Mouse (Mus musculus) MEL (cell line): ENCODE results near the gene Rnf217. TPM values are rescaled to one million over a fixed set of nuclear protein-coding genes. Genes with fewer than 3 reads are reported as not detected.

Experiments
- DNase-seq: peaks from one replicate; pipeline ENCODE4 v3.0.0; 2011; ENCODE audit warnings: low read depth, low spot score
- H3K27ac ChIP-seq: 2 replicates; pipeline ENCODE4 v1.5.1; 2012; ENCODE audit warnings: low read depth, mild to moderate bottlenecking, control low read depth, low read length, moderate library complexity; ENCODE audit not compliant: control insufficient read depth
- H3K27me3 ChIP-seq, 2 experiments: fragments of 150-350 bp in 1 of 2; sonication (generic) in 1 of 2; 2 replicates each; pipeline ENCODE4 v1.6.1; 2012; ENCODE audit warnings: low read length in 2 of 2, mild to moderate bottlenecking in 2 of 2, improper control_type of control experiment in 1 of 2, moderate library complexity in 1 of 2; ENCODE audit not compliant: insufficient read depth in 2 of 2, control insufficient read depth in 1 of 2
- H3K36me3 ChIP-seq, 2 experiments: 2 replicates each; pipeline ENCODE4 v1.6.1; 2012 to 2014; ENCODE audit warnings: low read length in 2 of 2, improper control_type of control experiment in 1 of 2, inconsistent platforms in 1 of 2, mild to moderate bottlenecking in 1 of 2; ENCODE audit not compliant: insufficient read depth in 2 of 2, control insufficient read depth in 1 of 2
- H3K4me1 ChIP-seq, 2 experiments: fragments of 150-350 bp in 1 of 2; sonication (generic) in 1 of 2; 2 replicates each; pipeline ENCODE4 v1.6.1; 2012; ENCODE audit warnings: low read length in 2 of 2, improper control_type of control experiment in 1 of 2, mild to moderate bottlenecking in 1 of 2; ENCODE audit not compliant: insufficient read depth in 2 of 2, control insufficient read depth in 1 of 2
- H3K4me3 ChIP-seq, 2 experiments: fragments of 150-350 bp in 1 of 2; sonication (generic) in 1 of 2; 2 replicates each; pipeline ENCODE4 v1.5.1; 2012; ENCODE audit warnings: low read depth in 2 of 2, low read length in 2 of 2, mild to moderate bottlenecking in 2 of 2, moderate library complexity in 2 of 2, control low read depth in 1 of 2, improper control_type of control experiment in 1 of 2; ENCODE audit not compliant: control insufficient read depth in 1 of 2, insufficient read depth in 1 of 2
- H3K79me2 ChIP-seq: 2 replicates; pipeline ENCODE4 v1.6.1; 2012; ENCODE audit warnings: mild to moderate bottlenecking, low read length, moderate library complexity; ENCODE audit not compliant: control insufficient read depth, poor library complexity, insufficient read depth
- H3K9ac ChIP-seq: 2 replicates; pipeline ENCODE4 v1.6.1; 2012; ENCODE audit warnings: low read depth, mild to moderate bottlenecking, control low read depth, low read length, moderate library complexity; ENCODE audit not compliant: control insufficient read depth, poor library complexity, severe bottlenecking
- H3K9me3 ChIP-seq: fragments of 150-350 bp; sonication (generic); replicated peaks from 2 replicates; pipeline ENCODE4 v1.6.1; 2012; ENCODE audit warnings: mild to moderate bottlenecking, low read length, improper control_type of control experiment, moderate library complexity; ENCODE audit not compliant: insufficient read depth
- CTCF ChIP-seq, 3 experiments: IDR thresholded peaks in 2 of 3; conservative IDR thresholded peaks in 1 of 3; 2 replicates each; pipeline ENCODE4 v1.5.1; 2011 to 2012; ENCODE audit warnings: low read length in 3 of 3, low read depth in 2 of 3, mild to moderate bottlenecking in 2 of 3, improper control_type of control experiment in 1 of 3, inconsistent platforms in 1 of 3, mixed read lengths in 1 of 3, moderate library complexity in 1 of 3; ENCODE audit not compliant: control insufficient read depth in 1 of 3, insufficient read depth in 1 of 3, poor library complexity in 1 of 3, severe bottlenecking in 1 of 3
- E2F4 ChIP-seq: IDR thresholded peaks from 2 replicates; pipeline ENCODE4 v1.6.1; 2011; ENCODE audit warnings: low read depth, low read length, improper control_type of control experiment, borderline replicate concordance
- GABPA ChIP-seq: IDR thresholded peaks from 2 replicates; pipeline ENCODE4 v1.6.1; 2012; ENCODE audit warnings: low read depth, mild to moderate bottlenecking, inconsistent platforms, low read length, improper control_type of control experiment, moderate library complexity
- KAT2A ChIP-seq: conservative IDR thresholded peaks from 2 replicates; pipeline ENCODE4 v1.6.1; 2012; ENCODE audit warnings: low read depth, low read length, improper control_type of control experiment, inconsistent platforms
- MAFK ChIP-seq: IDR thresholded peaks from 2 replicates; pipeline ENCODE4 v1.6.1; 2011; ENCODE audit warnings: low read depth, mild to moderate bottlenecking, low read length, improper control_type of control experiment, borderline replicate concordance
- MAZ ChIP-seq: IDR thresholded peaks from 2 replicates; pipeline ENCODE4 v1.6.1; 2012; ENCODE audit warnings: low read depth, mild to moderate bottlenecking, inconsistent platforms, low read length, improper control_type of control experiment
- MEF2A ChIP-seq: IDR thresholded peaks from 2 replicates; pipeline ENCODE4 v1.6.1; 2014; ENCODE audit warnings: low read depth, mild to moderate bottlenecking, inconsistent platforms, low read length, improper control_type of control experiment; ENCODE audit not compliant: poor library complexity, insufficient replicate concordance, severe bottlenecking; ENCODE audit errors: extremely low read depth
- MXI1 ChIP-seq: IDR thresholded peaks from 2 replicates; pipeline ENCODE4 v1.6.1; 2011; ENCODE audit warnings: mild to moderate bottlenecking, low read depth, low read length, improper control_type of control experiment
- MYB ChIP-seq: IDR thresholded peaks from 2 replicates; pipeline ENCODE4 v1.6.1; 2011; ENCODE audit warnings: mild to moderate bottlenecking, low read depth, low read length, improper control_type of control experiment
- MYC ChIP-seq: IDR thresholded peaks from 2 replicates; pipeline ENCODE4 v1.6.1; 2011; ENCODE audit warnings: low read depth, mild to moderate bottlenecking, low read length, improper control_type of control experiment, moderate library complexity
- NELFE ChIP-seq: IDR thresholded peaks from 2 replicates; pipeline ENCODE4 v1.6.1; 2011; ENCODE audit warnings: low read depth, low read length, improper control_type of control experiment
- NRF1 ChIP-seq: IDR thresholded peaks from 2 replicates; pipeline ENCODE4 v1.6.1; 2014; ENCODE audit warnings: low read depth, mild to moderate bottlenecking, inconsistent platforms, low read length, improper control_type of control experiment, moderate library complexity; ENCODE audit not compliant: poor library complexity, insufficient read depth, severe bottlenecking
- POLR2AphosphoS2 ChIP-seq: IDR thresholded peaks from 2 replicates; pipeline ENCODE4 v1.6.1; 2011; ENCODE audit warnings: low read length, improper control_type of control experiment
- RAD21 ChIP-seq: IDR thresholded peaks from 2 replicates; pipeline ENCODE4 v1.6.1; 2011; ENCODE audit warnings: mild to moderate bottlenecking, low read depth, low read length, improper control_type of control experiment
- RCOR1 ChIP-seq: IDR thresholded peaks from 2 replicates; pipeline ENCODE4 v1.6.1; 2012; ENCODE audit warnings: low read depth, mild to moderate bottlenecking, inconsistent platforms, low read length, improper control_type of control experiment
- SIN3A ChIP-seq: IDR thresholded peaks from 2 replicates; pipeline ENCODE4 v1.6.1; 2012; ENCODE audit warnings: low read length, improper control_type of control experiment, inconsistent platforms
- TAL1 ChIP-seq: IDR thresholded peaks from 2 replicates; pipeline ENCODE4 v1.6.1; 2012; ENCODE audit warnings: mild to moderate bottlenecking, inconsistent platforms, low read length, moderate library complexity, mixed read lengths
- TBP ChIP-seq: IDR thresholded peaks from 2 replicates; pipeline ENCODE4 v1.8.0; 2011; ENCODE audit warnings: low read depth, low read length, improper control_type of control experiment
- ZKSCAN1 ChIP-seq: IDR thresholded peaks from 2 replicates; pipeline ENCODE4 v1.6.1; 2012; ENCODE audit warnings: low read depth, mild to moderate bottlenecking, inconsistent platforms, low read length, improper control_type of control experiment, moderate library complexity
- ZMIZ1 ChIP-seq: IDR thresholded peaks from 2 replicates; pipeline ENCODE4 v1.6.1; 2012; ENCODE audit warnings: low read depth, mild to moderate bottlenecking, inconsistent platforms, low read length, improper control_type of control experiment, moderate library complexity
- ZNF384 ChIP-seq: IDR thresholded peaks from 2 replicates; pipeline ENCODE4 v1.6.1; 2012; ENCODE audit warnings: low read depth, mild to moderate bottlenecking, inconsistent platforms, low read length, improper control_type of control experiment
- polyA plus RNA-seq, 2 experiments: library from polyadenylated mRNA; stranded (reverse) in 1 of 2; unstranded in 1 of 2; fragments of >175 nt in 1 of 2; fragments of >200 nt in 1 of 2; gene quantifications; 2 replicates each; pipeline versions ENCODE4 v1.2.1 to v1.2.4; 2012; ENCODE audit warnings: low replicate concordance in 2 of 2, low read depth in 1 of 2; ENCODE audit not compliant: insufficient read length in 2 of 2, insufficient read depth in 1 of 2, missing spikeins in 1 of 2
- total RNA-seq: library from RNA; depleted of rRNA; stranded (reverse); fragments of 300-350 nt; gene quantifications from 2 replicates; pipeline ENCODE4 v1.2.3, GENCODE M21; 2012

Rnf217 gene
- total and polyA plus RNA-seq, 3 experiments: not detected

- Histone ChIP-seq H3K9ac (no peak overlapping the region), H3K4me1 (no peaks in the 10 kb centered on the region), H3K27me3 (no peaks in the 10 kb centered on the region), H3K4me3 (no peak overlapping the region), H3K9me3 (no peaks in the 10 kb centered on the region), H3K79me2 (no peaks in the 10 kb centered on the region), H3K27ac (no peak overlapping the region), H3K36me3 (no peaks in the 10 kb centered on the region)
- no peak for DNase-seq
- TF ChIP-seq MEF2A: no peak
- TF ChIP-seq MAFK: no peak
- TF ChIP-seq ZNF384: no peak
- TF ChIP-seq RCOR1: no peak
- no peak for TF ChIP-seq GABPA
- no peak for TF ChIP-seq CTCF (IDR thresholded peaks at IDR 0.05 in 2 of 3, conservative IDR thresholded peaks at IDR 0.05 in 1 of 3; ENCODE audit: control insufficient read depth in 1 of 3, insufficient read depth in 1 of 3, low read depth in 2 of 3, low read length in 3 of 3, poor library complexity in 1 of 3, severe bottlenecking in 1 of 3)
- no peak for TF ChIP-seq SIN3A
- no peak for TF ChIP-seq MYB
- no peak for TF ChIP-seq MAZ
- TF ChIP-seq NELFE: no peak
- no peak for TF ChIP-seq POLR2AphosphoS2
- TF ChIP-seq E2F4: no peak
- no peak for TF ChIP-seq KAT2A
Observed at GRCm38 (mm10) chr10:31501644-31502043, 107.3 kb downstream of the Rnf217 start.

- DNase-seq: no peak
- Histone ChIP-seq H3K36me3 (no peaks in the 10 kb centered on the region), H3K27ac (no peak overlapping the region), H3K79me2 (no peaks in the 10 kb centered on the region), H3K27me3 (no peaks in the 10 kb centered on the region), H3K4me3 (no peak overlapping the region), H3K4me1 (no peaks in the 10 kb centered on the region), H3K9ac (no peak overlapping the region), H3K9me3 (no peaks in the 10 kb centered on the region)
- TF ChIP-seq TBP (no peak), ZKSCAN1 (no peak), MXI1 (no peak), MYC (no peak), TAL1 (no peak), ZNF384 (no peak), CTCF (IDR thresholded peaks at IDR 0.05 in 2 of 3, conservative IDR thresholded peaks at IDR 0.05 in 1 of 3; ENCODE audit: control insufficient read depth in 1 of 3, insufficient read depth in 1 of 3, low read depth in 2 of 3, low read length in 3 of 3, poor library complexity in 1 of 3, severe bottlenecking in 1 of 3) (no peak), RAD21 (no peak), ZMIZ1 (no peak), NRF1 (no peak)
Observed at GRCm38 (mm10) chr10:31496931-31497330, 112.1 kb downstream of the Rnf217 start.
